Mouse (Mus musculus) megakaryocyte, embryonic 14.5 days (primary cell): ENCODE data around the gene Gm21887.
A peak's percentile ranks its signal among the peaks of the same experiment; 100 is the strongest.
"Not testable (repeated sequence)": the region's sequence is repeated elsewhere in the genome, so short reads cannot be mapped to it uniquely, and the experiment has no call there.

ENCODE experiments used
- FLI1 ChIP-seq: IDR thresholded peaks from 2 replicates; pipeline ENCODE4 v1.6.1; 2012; ENCODE audit warnings: low read length, inconsistent platforms, mixed read lengths
- GATA1 ChIP-seq: IDR thresholded peaks from 3 replicates; pipeline ENCODE4 v1.6.1; 2012; ENCODE audit warnings: mixed read lengths, low read length, inconsistent platforms, borderline replicate concordance

DNA sequence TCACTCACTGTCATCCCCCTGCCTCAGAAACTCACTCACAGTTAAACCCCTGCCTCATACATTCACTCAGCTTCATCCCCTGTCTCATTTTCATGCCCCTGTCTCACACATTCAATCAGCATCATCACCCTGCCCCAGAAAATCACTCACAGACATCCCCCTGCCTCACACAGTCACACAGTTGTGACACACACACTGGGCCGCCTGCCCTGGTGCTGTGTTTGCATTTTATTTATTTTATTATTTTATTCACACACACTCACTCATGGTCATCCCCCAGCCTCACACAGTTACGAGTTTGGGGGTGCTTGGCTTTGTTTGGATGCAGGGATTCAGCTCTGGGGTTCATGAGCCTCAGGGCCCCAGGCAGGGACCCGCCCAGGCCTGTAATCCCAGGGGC is 875 bp upstream of the Gm21887 start:
- TF ChIP-seq GATA1, result peak; percentile 11; the same call in 1 of the 3 replicates
- not testable (repeated sequence) for TF ChIP-seq FLI1
